Mouse (Mus musculus) midbrain, postnatal 0 days (tissue): Measurements from ENCODE around the gene Rassf5. TPM values are rescaled to one million over a fixed set of nuclear protein-coding genes. Genes with fewer than 3 reads are reported as not detected.

Source experiments
- ATAC-seq: fragments of 200-750 bp; cut with Nextera tagmentation; 2 replicates; pipeline ENCODE4 v1.8.0; 2017; ENCODE audit warnings: moderate number of reproducible peaks, mild to moderate bottlenecking, moderate TSS enrichment, moderate library complexity; ENCODE audit not compliant: low FRiP score
- DNase-seq: peaks from one replicate; pipeline ENCODE4 v3.0.0-alpha.2; 2015; ENCODE audit warnings: low spot score
- H3K27ac ChIP-seq: fragments of 300-500 bp; sonication (generic); 2 replicates; pipeline ENCODE4 v1.5.1; 2014; ENCODE audit warnings: low read depth, mild to moderate bottlenecking, low read length, mixed read lengths
- H3K27me3 ChIP-seq: fragments of 300-500 bp; sonication (generic); 2 replicates; pipeline ENCODE4 v1.6.1; 2014; ENCODE audit warnings: low read length, control low read depth, mixed read lengths; ENCODE audit not compliant: insufficient read depth
- H3K36me3 ChIP-seq: fragments of 300-500 bp; sonication (generic); 2 replicates; pipeline ENCODE4 v1.6.1; 2014; ENCODE audit warnings: low read length, control low read depth, mixed read lengths; ENCODE audit not compliant: insufficient read depth
- H3K4me1 ChIP-seq: fragments of 300-500 bp; sonication (generic); 2 replicates; pipeline ENCODE4 v1.6.1; 2014; ENCODE audit warnings: mild to moderate bottlenecking, control low read depth, antibody characterized with exemption, low read length, mixed read lengths; ENCODE audit not compliant: insufficient read depth
- H3K4me2 ChIP-seq: fragments of 300-500 bp; sonication (generic); 2 replicates; pipeline ENCODE4 v1.6.1; 2014; ENCODE audit warnings: low read depth, mild to moderate bottlenecking, low read length, mixed read lengths; ENCODE audit not compliant: poor library complexity, severe bottlenecking
- H3K4me3 ChIP-seq: fragments of 300-500 bp; sonication (generic); 2 replicates; pipeline ENCODE4 v1.5.1; 2014; ENCODE audit warnings: low read depth, mild to moderate bottlenecking, low read length, moderate library complexity
- H3K9ac ChIP-seq: fragments of 300-500 bp; sonication (generic); replicated peaks from 2 replicates; pipeline ENCODE4 v1.6.1; 2014; ENCODE audit warnings: mild to moderate bottlenecking, low read length, moderate library complexity, mixed read lengths; ENCODE audit not compliant: poor library complexity, severe bottlenecking
- H3K9me3 ChIP-seq: fragments of 300-500 bp; sonication (generic); 2 replicates; pipeline ENCODE4 v1.6.1; 2016; ENCODE audit warnings: low read length, control low read depth
- CTCF ChIP-seq: IDR thresholded peaks from 2 replicates; pipeline ENCODE4 v1.5.1; 2016; ENCODE audit warnings: antibody characterized with exemption, mild to moderate bottlenecking
- WGBS: fragments of 180-500 bp; shearing (Covaris S2); extraction: QIAGEN DNeasy Blood & Tissue Kit; methylation state at CpG from one replicate; pipeline ENCODE4 v1.1.7; 2014; 5-methylcytosine and 5-hydroxymethylcytosine counted together
- polyA plus RNA-seq: library from polyadenylated mRNA; unstranded; fragments of >200 nt; fragmentation: Nextera tagmentation; extraction: Ambion mirVana; gene quantifications from 2 replicates; pipeline ENCODE4 v1.2.1, GENCODE M21; 2015
- total RNA-seq: library from RNA; depleted of rRNA; stranded (reverse); fragments of >200 nt; gene quantifications from 2 replicates; pipeline ENCODE4 v1.2.3, GENCODE M21; 2014; rRNA removed

The Rassf5 gene
- 9.0 and 13.5 TPM in 2 replicates for total RNA-seq
- 4.9 and 5.8 TPM in 2 replicates for polyA plus RNA-seq

DNA sequence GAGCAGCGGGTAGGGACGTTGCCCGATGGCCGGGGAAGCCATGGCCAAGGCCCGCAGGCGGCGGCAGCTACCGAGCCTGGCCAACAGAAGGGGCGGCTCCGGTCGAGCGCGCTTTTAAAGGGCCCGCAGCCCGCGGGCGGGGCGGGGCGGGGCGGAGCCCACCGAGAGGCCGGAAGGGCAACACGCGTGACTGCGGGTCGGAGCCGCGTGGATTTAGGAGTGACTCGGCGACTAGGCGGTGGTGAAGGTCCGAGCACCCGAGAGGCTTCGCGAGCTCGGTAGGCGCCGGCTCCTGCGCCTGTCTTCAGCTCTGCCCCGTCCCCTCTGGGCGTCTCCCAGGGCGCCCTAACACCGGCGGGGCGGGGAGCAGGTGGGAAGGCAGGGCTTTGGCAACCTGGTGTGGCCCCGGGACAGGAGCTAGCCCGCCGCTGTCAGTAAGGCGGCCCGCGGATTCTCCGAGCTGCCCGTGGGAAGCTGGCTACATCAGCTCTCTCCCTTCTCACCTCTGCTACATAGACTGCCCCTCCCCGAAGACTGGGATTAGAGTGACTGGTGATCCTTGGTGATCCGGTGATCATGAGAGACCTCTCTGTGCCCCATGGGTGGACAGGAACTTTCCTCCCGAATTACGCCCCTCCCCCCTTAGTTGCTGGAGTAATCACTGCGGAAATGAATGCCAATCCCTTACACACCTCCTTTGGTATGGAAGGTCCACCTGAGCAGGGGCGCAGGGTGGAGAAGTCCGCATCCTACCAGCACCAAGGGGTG, at the start of gene Rassf5:
TSS of gene Rassf5 (minus strand) at position 170 of the 768 bp plus-strand sequence.
- ATAC-seq (peak; percentile 71), DNase-seq (peak; percentile 62)
- Histone ChIP-seq H3K9ac (peak within 1 kb of the TSS; percentile 94), H3K27ac (peak within 1 kb of the TSS; percentile 63), H3K4me3 (peak within 1 kb of the TSS; percentile 83), H3K9me3 (no peaks in the 10 kb centered on the region), H3K4me2 (peak within 1 kb of the TSS; percentile 94), H3K27me3 (0 out of 2 replicates have a peak, but pooled peaks cover 5% of the 10 kb centered on the region), H3K4me1 (0 out of 2 replicates have a peak, but pooled peaks cover 3% of the 10 kb centered on the region), H3K36me3 (no peaks in the 10 kb centered on the region)
- TF ChIP-seq CTCF, result no peak
- WGBS, result 1% methylated on average over 45 of the region's 60 CpGs

DNA sequence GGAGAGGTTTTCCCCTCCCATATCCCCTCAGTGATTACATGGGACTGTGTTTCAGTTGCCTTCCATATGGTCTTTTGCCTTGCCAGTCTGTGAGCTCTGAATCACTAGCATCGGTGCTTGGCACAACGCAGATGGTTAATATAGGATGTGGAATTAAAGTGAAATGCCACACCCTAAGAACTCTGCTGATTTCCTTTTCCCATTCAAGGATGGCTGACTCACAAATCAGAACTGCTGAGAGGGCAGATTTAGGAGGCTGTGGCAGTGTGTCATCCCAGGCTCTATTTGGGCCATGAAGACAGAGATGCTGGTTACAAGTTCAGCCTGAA, 48.8 kb upstream of the Rassf5 start:
- H3K4me1 ChIP-seq, result no peaks in the 10 kb centered on the region
- H3K27ac ChIP-seq, result no peak overlapping the region
- 93% methylated on average over 2 of the region's 2 CpGs for WGBS
- no peak for DNase-seq
- no peaks in the 10 kb centered on the region for H3K9me3 ChIP-seq
- no peaks in the 10 kb centered on the region for H3K27me3 ChIP-seq
- TF ChIP-seq CTCF, result no peak
- peaks cover 45% of the 10 kb centered on the region for H3K36me3 ChIP-seq
- H3K4me3 ChIP-seq, result no peak overlapping the region
- no peak overlapping the region for H3K9ac ChIP-seq
- H3K4me2 ChIP-seq, result no peak overlapping the region
- ATAC-seq, result no peak

DNA sequence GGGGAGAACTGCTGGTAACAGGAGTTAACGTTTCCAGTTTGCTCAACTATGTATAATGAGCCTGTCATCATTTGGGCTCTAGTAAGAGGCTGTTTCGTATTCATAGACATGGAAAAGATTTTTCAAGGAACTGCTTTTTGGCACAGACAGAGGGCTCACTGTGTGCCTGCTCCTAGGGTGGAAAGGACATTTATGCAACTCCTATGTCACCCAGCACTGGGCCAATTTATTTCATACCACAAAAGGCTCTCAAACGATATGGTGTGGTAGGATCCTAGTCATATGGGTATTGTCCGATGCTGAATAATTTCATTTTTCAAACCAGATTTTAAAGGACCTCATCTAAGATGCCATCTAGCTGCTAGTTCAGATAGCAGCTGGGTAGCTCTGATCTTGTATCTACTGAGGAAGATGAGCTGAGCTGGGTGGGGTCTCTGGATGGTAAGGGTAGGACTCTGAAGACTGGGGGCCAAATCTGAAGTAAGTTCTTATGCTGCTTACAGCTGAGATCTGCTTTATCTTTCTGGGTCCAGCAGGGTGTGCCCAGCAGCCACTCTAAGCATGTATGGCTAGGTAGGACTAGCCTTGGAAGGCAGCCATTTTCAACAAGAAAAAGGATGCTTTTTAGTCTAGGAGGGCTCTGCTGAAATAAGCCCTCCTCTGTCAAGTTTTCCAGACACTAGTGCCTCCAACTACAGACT, 48.3 kb upstream of the Rassf5 start:
- H3K4me1 ChIP-seq, result no peaks in the 10 kb centered on the region
- TF ChIP-seq CTCF, result peak; percentile 9; the same call in 1 of the 2 replicates
- H3K4me2 ChIP-seq, result no peak overlapping the region
- H3K9me3 ChIP-seq, result no peaks in the 10 kb centered on the region
- DNase-seq, result peak; percentile 23
- peaks cover 50% of the 10 kb centered on the region for H3K36me3 ChIP-seq
- 93% methylated on average over 4 of the region's 4 CpGs for WGBS
- no peak for ATAC-seq
- no peak overlapping the region for H3K4me3 ChIP-seq
- H3K27me3 ChIP-seq, result no peaks in the 10 kb centered on the region
- no peak overlapping the region for H3K9ac ChIP-seq
- no peak overlapping the region for H3K27ac ChIP-seq

DNA sequence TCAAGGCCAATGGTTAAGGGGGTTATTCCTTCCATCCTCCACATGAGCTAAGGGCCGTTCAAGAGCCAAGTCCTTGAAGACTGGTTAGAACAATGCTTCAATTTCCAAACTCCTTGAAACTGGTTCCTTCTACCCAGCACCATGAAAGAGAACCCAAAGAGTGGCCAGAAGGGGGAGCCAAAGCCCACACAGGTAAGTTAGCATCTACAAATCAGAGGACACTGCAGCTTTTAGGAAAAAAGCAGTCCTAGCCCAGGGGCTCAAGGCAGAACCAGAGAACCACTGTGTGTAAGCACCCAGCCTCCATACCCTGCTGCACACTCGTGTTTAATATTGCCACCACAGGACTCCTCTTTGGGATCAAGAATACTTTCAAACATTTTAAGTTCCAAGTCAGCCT, 45.6 kb upstream of the Rassf5 start:
- Histone ChIP-seq H3K9ac (no peak overlapping the region), H3K27ac (no peak overlapping the region), H3K36me3 (peaks cover 44% of the 10 kb centered on the region), H3K4me3 (no peak overlapping the region), H3K4me1 (no peaks in the 10 kb centered on the region), H3K4me2 (no peak overlapping the region), H3K9me3 (no peaks in the 10 kb centered on the region), H3K27me3 (no peaks in the 10 kb centered on the region)
- peak; percentile 64 for DNase-seq
- no peak for ATAC-seq
- 54% methylated on average over 2 of the region's 2 CpGs for WGBS
- peak; percentile 74 for TF ChIP-seq CTCF

DNA sequence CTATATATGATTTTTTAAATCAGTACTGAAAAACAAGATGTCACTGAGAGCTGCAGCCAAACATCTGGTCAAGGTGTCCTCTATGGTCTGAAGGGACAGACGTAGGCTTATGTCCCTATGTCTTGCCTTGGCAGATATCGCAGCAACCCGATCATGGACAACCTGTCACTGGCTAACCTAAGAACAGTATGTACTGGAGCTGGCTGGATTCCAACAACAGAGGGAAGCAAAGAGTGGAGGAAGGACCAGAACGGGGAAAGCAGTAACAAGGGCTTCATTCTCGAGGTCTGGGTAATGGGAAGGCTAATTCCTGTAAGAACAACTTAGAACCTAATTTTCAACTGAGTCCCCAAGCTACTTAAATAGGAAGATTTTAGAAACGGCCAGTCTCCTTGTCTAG, 43.9 kb upstream of the Rassf5 start:
- Histone ChIP-seq H3K36me3 (peaks cover 37% of the 10 kb centered on the region), H3K27ac (no peak overlapping the region), H3K4me3 (no peak overlapping the region), H3K9me3 (no peaks in the 10 kb centered on the region), H3K4me2 (no peak overlapping the region), H3K4me1 (no peaks in the 10 kb centered on the region), H3K9ac (no peak overlapping the region), H3K27me3 (no peaks in the 10 kb centered on the region)
- no peak for DNase-seq
- 84% methylated on average over 6 of the region's 6 CpGs for WGBS
- no peak for TF ChIP-seq CTCF
- ATAC-seq, result no peak

DNA sequence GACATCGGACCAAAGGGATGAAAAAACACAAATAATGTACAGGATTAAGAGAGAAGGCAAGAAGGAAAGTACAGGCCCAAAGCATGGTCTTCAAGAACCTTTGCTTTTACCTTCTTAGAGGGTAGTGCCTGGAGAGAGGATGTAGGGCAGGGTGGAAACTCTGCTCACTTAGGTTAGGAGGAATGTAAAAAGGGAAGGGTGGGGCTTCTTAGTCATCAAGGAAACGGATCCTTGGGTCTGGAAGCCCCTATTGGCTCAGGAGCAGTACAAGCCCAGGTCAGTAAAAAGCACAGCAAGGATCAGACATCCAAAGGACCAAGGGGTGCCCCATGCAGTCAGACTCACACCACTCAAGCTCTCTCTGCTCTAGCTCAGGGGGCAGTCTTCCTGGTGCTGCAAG, 42.2 kb upstream of the Rassf5 start:
- ATAC-seq, result no peak
- peaks cover 30% of the 10 kb centered on the region for H3K36me3 ChIP-seq
- TF ChIP-seq CTCF, result no peak

More for the DNA sequence above, 42.2 kb upstream of the Rassf5 start:
- no peak overlapping the region for H3K4me3 ChIP-seq
- no peak overlapping the region for H3K9ac ChIP-seq
- no peaks in the 10 kb centered on the region for H3K27me3 ChIP-seq
- 81% methylated on average over 2 of the region's 2 CpGs for WGBS
- H3K4me1 ChIP-seq, result no peaks in the 10 kb centered on the region
- H3K4me2 ChIP-seq, result no peak overlapping the region
- no peak for DNase-seq
- no peak overlapping the region for H3K27ac ChIP-seq
- no peaks in the 10 kb centered on the region for H3K9me3 ChIP-seq
